Mouse (Mus musculus): ENCODE data around the gene Vmn2r20. TPM values are rescaled to one million over a fixed set of nuclear protein-coding genes. Genes with fewer than 3 reads are reported as not detected.
"Not testable (repeated sequence)": the region's sequence is repeated elsewhere in the genome, so short reads cannot be mapped to it uniquely, and the experiment has no call there.

Gene Vmn2r20
- total RNA-seq (2021) (not detected), polyA plus RNA-seq (2012; rRNA removed) (not detected in 2 replicates)
- long read RNA-seq = 0 reads

DNA sequence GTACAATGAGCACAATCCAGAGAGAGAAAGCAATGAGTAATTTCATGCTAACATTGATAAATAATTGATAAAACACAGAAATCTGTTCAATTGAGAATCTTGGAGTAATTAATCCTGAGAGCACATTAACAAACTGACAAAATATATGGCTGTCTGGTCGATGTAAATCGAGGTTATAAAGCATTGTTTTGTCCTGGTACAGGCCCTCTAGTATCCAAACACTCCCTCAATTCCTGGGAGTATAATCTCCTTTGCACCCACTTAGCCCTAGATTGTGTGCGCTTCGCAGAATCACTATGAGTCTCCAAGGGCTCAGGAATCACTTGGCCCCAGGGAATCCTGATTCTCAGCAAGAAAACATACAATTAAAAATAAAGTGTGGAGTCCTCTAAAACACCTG is at the start of gene Vmn2r20:
TSS of gene Vmn2r20 (minus strand) at position 101 of the 400 bp plus-strand sequence.
- not testable (repeated sequence) for DNase-seq

DNA sequence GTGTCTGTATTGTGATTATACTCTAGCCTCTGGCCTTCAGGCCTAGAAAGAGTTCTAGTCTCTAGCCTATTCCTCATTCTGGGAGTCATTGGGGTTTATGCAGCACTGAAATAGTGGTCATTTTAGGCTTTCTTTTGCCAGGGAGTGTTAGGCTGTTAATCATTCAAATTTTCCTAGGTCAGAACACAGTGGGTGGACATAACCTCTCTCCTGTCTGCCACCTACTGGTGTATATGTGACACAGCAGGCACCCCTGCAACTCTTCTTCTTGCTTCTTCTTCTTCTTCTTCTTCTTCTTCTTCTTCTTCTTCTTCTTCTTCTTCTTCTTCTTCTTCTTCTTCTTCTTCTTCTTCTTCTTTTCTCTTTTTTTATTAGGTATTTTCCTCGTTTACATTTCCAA is 6.5 kb upstream of the Vmn2r20 start:
- not testable (repeated sequence) for DNase-seq

DNA sequence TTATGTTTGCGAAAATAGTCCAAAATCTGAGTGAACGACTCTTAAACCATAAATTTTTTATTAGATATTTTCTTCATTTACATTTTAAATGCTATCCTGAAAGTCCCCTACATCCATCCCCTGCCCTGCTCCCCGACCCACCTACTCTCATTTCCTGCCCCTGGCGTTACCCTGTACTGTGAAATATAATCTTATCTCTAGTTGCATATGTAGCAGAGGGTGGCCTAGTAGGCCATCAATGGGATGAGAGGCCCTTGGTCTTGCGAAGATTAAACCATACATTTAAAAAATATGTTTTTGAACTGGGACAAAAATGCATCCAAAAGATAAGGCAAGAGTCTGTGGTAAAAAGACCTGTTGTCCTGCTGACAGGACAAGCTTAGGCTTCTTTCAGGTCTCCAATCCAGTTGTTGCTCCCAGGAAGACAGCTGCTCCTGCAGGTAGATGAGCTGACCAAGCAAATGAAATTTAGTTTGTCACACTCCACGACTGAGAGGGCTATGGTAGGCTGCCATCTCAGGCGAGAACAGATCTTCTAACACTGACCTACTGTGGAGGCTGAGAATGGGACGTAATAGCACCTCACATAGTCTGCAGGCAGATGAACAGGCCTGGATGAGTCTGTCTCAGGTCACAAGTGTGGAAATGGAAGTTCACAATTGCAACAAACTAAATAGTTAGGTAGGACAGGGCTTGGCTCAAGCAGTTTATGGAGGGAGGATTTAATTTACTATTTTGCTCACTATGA is 10.8 kb downstream of the Vmn2r20 start:
- DNase-seq = not testable (repeated sequence)

DNA sequence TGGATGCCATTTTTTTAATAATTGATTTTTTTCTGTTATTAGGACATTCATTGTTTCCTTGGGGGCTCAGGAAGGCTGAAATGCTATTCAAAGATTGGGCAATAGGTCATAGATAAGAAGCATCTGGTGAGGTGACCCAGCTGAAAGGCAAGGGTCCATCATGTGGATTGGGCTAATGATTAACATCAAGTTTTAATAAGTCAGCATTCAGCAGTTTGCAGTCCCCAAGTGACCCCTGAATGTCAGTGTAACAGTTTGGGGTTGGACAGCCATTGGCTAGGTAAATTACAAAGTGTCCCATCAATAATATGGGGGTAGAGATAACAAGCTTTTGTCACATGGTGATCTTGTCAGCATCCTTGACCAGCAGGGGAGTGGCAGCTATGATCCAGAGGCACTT is 29.1 kb downstream of the Vmn2r20 start:
- not testable (repeated sequence) for DNase-seq

DNA sequence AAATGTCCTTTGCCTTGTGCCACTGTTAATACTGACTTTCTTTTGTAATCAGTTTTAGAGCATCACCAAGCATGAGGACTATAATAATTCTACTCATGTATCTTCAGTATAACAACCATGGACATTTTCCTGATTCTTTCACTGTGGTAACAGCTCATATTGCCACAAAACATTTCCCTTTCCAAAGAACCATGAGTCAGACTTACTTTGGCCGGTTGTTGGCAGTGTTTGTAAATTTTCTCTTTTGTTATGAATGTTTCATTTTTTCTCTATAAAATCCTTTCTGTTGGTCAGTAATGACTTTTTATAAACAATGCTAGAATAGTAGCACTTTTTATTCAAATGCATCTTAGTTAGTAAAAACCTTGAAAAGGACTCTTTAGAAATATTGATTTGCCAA is 71.8 kb downstream of the Vmn2r20 start:
- no peak for DNase-seq

DNA sequence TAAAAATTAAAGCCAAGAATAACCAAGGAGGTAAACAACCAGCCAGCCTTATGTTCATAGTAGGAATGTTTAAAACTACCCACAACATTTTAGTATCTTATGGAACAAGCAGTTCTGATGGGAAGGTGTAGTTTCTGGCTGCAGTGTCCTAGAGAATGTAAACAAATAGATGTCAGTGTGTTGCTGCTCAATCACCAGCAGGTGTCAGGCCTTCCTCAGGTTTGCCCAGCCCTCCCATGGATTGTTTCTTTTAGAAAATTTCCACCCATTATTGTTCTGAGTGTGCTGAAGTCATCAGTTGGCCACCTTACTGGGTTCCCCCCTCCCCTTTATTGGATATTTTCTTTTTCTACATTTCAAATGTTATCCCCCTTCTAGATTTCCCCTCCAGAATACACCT is 77.8 kb downstream of the Vmn2r20 start:
- DNase-seq = no peak

DNA sequence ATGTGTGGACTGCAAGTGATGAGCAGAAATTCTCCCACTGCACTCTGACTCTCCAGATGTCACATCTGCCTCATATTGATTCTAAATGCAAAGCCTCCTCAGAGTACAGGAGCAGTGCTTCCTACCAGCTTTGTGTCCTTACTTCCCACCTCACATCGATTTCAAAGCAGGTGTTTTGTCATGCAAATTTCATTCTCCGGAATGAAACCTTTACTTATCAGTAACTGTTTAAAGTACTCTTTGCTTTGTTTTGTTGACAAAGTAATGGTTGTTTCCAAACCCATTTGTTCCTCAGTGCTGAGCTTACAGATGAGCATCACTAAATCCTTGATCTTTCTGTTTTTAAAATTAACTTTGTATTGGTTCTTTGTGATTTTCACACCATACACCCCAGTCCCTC is 85.4 kb downstream of the Vmn2r20 start:
- no peak for DNase-seq

Other genes with a start within 250 kb of the Vmn2r20 start
- gene Clec4b2, start 245.2 kb downstream of the Vmn2r20 start, total RNA-seq (2021) = under 1 TPM in 1 of 2 experiments, not detected in 1; 0.35 TPM
- gene Clec4b2, start 245.2 kb downstream of the Vmn2r20 start, polyA plus RNA-seq (2012; rRNA removed) = not detected in 2 replicates
- gene Clec4n, start 188.3 kb downstream of the Vmn2r20 start, total RNA-seq (2021) = 1 to 10 TPM in 1 of 2 experiments, under 1 TPM in 1; 0.52 to 2.4 TPM
- gene Clec4n, start 188.3 kb downstream of the Vmn2r20 start, polyA plus RNA-seq (2012; rRNA removed) = 0.13 and 0.36 TPM in 2 replicates
- under 1 TPM; 0.35 to 0.55 TPM for gene Clec4d, start 156.0 kb downstream of the Vmn2r20 start, total RNA-seq (2021)
- gene Clec4d, start 156.0 kb downstream of the Vmn2r20 start, polyA plus RNA-seq (2012; rRNA removed) = 0.17 TPM in 1 of 2 replicates, not detected in the other
- gene Clec4e, start 128.2 kb downstream of the Vmn2r20 start, total RNA-seq (2021) = not detected
- gene Clec4e, start 128.2 kb downstream of the Vmn2r20 start, polyA plus RNA-seq (2012; rRNA removed) = 0.02 TPM in 1 of 2 replicates, not detected in the other
- gene Vmn2r19, start 109.8 kb downstream of the Vmn2r20 start, total RNA-seq (2021) = not detected
- gene Vmn2r19, start 109.8 kb downstream of the Vmn2r20 start, polyA plus RNA-seq (2012; rRNA removed) = not detected in 2 replicates
- gene Vmn2r21, start 115.3 kb upstream of the Vmn2r20 start, total RNA-seq (2021) = not detected
- not detected in 2 replicates for gene Vmn2r21, start 115.3 kb upstream of the Vmn2r20 start, polyA plus RNA-seq (2012; rRNA removed)
- gene Vmn2r22, start 232.6 kb upstream of the Vmn2r20 start, total RNA-seq (2021) = not detected
- not detected in 2 replicates for gene Vmn2r22, start 232.6 kb upstream of the Vmn2r20 start, polyA plus RNA-seq (2012; rRNA removed)